Mouse (Mus musculus): ENCODE measurements around the gene Asna1. TPM values are rescaled to one million over a fixed set of nuclear protein-coding genes. Genes with fewer than 3 reads are reported as not detected.
A peak's percentile ranks its signal among the peaks of the same experiment; 100 is the strongest.

Asna1 gene
- total and polyA plus RNA-seq, 3 experiments, result 109 to 127 (median 119) TPM

DNA sequence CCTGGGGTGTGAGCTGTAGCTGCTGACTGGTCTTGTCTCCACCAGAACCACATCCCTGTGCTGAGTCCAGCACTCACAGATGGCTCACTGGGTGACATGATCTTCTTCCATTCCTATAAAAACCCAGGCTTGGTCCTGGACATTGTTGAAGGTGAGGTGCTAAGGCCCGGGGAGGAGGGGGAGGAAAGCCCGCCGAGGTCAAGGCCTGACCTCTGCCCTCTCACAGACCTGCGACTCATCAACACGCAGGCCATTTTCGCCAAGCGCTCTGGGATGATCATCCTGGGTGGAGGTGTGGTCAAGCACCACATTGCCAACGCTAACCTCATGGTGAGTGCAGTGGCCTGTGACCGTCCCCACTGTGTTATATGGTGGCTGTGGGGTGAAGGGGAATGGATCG is 49.1 kb upstream of the Asna1 start:
- Histone ChIP-seq H3K4me3 (replicated peaks in 1 of 3; ENCODE audit: low read depth in 2 of 3, low read length in 2 of 3, poor library complexity in 1 of 3) (no peak overlapping the region), H3K4me1 (ENCODE audit: control insufficient read depth in 1 of 2, insufficient read depth in 2 of 2) (peaks cover 6 to 27% of the 10 kb centered on the region in 2 experiments), H3K79me2 (replicated peaks; ENCODE audit: control insufficient read depth, extremely low read depth, insufficient read depth, poor library complexity, severe bottlenecking) (peaks cover 17% of the 10 kb centered on the region), H3K9ac (ENCODE audit: insufficient read depth, low read depth) (no peak overlapping the region), H3K4me2 (ENCODE audit: insufficient read depth, low read depth, poor library complexity, severe bottlenecking) (no peak overlapping the region), H3K27ac (ENCODE audit: insufficient read depth, low read depth) (no peak overlapping the region), H3K9me3 (replicated peaks; ENCODE audit: low read length) (no peaks in the 10 kb centered on the region), H3K27me3 (replicated peaks) (no peaks in the 10 kb centered on the region), H3K36me3 (replicated peaks in 1 of 2; ENCODE audit: control insufficient read depth in 1 of 2, insufficient read depth in 1 of 2, low read length in 1 of 2) (peaks cover 47 to 60% of the 10 kb centered on the region in 2 experiments)
- no peak for TF ChIP-seq ZKSCAN1 (IDR thresholded peaks at IDR 0.05; ENCODE audit: borderline replicate concordance, low read depth, low read length)
- no peak for TF ChIP-seq JUND (conservative IDR thresholded peaks at IDR 0.05; ENCODE audit: low read depth, low read length)
- TF ChIP-seq GABPA (IDR thresholded peaks at IDR 0.05; ENCODE audit: insufficient replicate concordance, low read depth, low read length), result no peak
- no peak for TF ChIP-seq ZNF384 (IDR thresholded peaks at IDR 0.05; ENCODE audit: low read depth, low read length)
- no peak for TF ChIP-seq NRF1 (IDR thresholded peaks at IDR 0.05; ENCODE audit: low read depth, low read length)
- TF ChIP-seq POLR2A (IDR thresholded peaks at IDR 0.05; ENCODE audit: low read depth, low read length), result no peak; the same call in 1 of the 2 replicates
- TF ChIP-seq NELFE (IDR thresholded peaks at IDR 0.05; ENCODE audit: low read depth, low read length), result no peak
- TF ChIP-seq EP300 (IDR thresholded peaks at IDR 0.05; ENCODE audit: low read length), result no peak
- TF ChIP-seq MAX (IDR thresholded peaks at IDR 0.05; ENCODE audit: low read length), result no peak
- TF ChIP-seq MXI1 (IDR thresholded peaks at IDR 0.05; ENCODE audit: low read depth, low read length), result no peak
- no peak for TF ChIP-seq CHD1 (IDR thresholded peaks at IDR 0.05; ENCODE audit: low read depth, low read length)
- no peak for DNase-seq (ENCODE audit: extremely low read depth)
- in situ Hi-C loops (cut with MboI; ENCODE audit: low pct_ligation_motif_present, low pct_unique_long_range_greater_than_20kb, low sequenced_read_pairs), result loop anchor here (5.0 kb wide), 1 partner anchor 98 kb away; no protein-coding TSS in a partner anchor
- dilution Hi-C loops (cut with MboI; ENCODE audit: extremely low pct_ligation_motif_present, extremely low pct_unique_long_range_greater_than_20kb, low sequenced_read_pairs), result no loop called here

DNA sequence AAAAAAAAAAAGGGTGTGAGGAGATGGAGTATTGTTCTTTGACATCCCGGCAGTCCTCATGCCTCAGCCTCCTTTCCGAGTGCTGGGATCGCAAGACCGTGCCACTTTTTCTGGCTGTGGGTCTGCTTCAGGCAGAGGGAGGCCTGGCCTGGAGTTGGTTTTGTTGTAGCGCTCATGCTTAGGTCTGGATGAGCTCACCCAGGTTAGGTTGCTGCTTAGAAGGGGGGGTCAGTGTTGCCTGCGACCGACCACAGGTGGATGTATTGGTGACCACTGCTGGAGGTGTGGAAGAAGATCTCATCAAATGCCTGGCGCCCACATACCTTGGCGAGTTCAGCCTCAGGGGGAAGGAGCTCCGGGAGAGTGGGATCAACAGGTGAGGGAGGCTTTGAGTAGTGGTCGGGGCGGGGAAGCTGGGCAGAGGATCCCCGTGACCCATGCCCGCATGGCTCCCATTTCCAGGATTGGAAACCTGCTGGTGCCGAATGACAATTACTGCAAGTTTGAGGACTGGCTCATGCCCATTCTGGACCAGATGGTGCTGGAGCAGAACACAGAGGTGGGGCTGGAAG is 48.0 kb upstream of the Asna1 start:
- H3K36me3 ChIP-seq (replicated peaks in 1 of 2; ENCODE audit: control insufficient read depth in 1 of 2, insufficient read depth in 1 of 2, low read length in 1 of 2), result peaks cover 44 to 59% of the 10 kb centered on the region in 2 experiments
- DNase-seq (ENCODE audit: extremely low read depth), result no peak
- dilution Hi-C loops (cut with MboI; ENCODE audit: extremely low pct_ligation_motif_present, extremely low pct_unique_long_range_greater_than_20kb, low sequenced_read_pairs), result no loop called here
- H3K9me3 ChIP-seq (replicated peaks; ENCODE audit: low read length), result no peaks in the 10 kb centered on the region
- peak overlapping the region; percentile 76; the same call in 1 of the 2 replicates for H3K4me2 ChIP-seq (ENCODE audit: insufficient read depth, low read depth, poor library complexity, severe bottlenecking)
- in situ Hi-C loops (cut with MboI; ENCODE audit: low pct_ligation_motif_present, low pct_unique_long_range_greater_than_20kb, low sequenced_read_pairs), result loop anchor here (5.0 kb wide), 1 partner anchor 99 kb away; no protein-coding TSS in a partner anchor
- H3K4me3 ChIP-seq (replicated peaks in 1 of 3; ENCODE audit: low read depth in 2 of 3, low read length in 2 of 3, poor library complexity in 1 of 3), result peak overlapping the region in 2 of 3 experiments; percentile 41 to 92
- no peak overlapping the region for H3K27ac ChIP-seq (ENCODE audit: insufficient read depth, low read depth)
- no peak for TF ChIP-seq MEF2A (IDR thresholded peaks at IDR 0.05; ENCODE audit: borderline replicate concordance, low read depth, low read length)
- TF ChIP-seq MYC (IDR thresholded peaks at IDR 0.05; ENCODE audit: low read depth, low read length), result no peak
- no peak for TF ChIP-seq ZC3H11A (IDR thresholded peaks at IDR 0.05; ENCODE audit: low read depth, low read length)
- TF ChIP-seq TCF12 (IDR thresholded peaks at IDR 0.05; ENCODE audit: low read depth, low read length), result no peak
- peaks cover 17% of the 10 kb centered on the region for H3K79me2 ChIP-seq (replicated peaks; ENCODE audit: control insufficient read depth, extremely low read depth, insufficient read depth, poor library complexity, severe bottlenecking)
- H3K4me1 ChIP-seq (ENCODE audit: control insufficient read depth in 1 of 2, insufficient read depth in 2 of 2), result peaks cover 6 to 27% of the 10 kb centered on the region in 2 experiments
- peak overlapping the region; percentile 99; the same call in 1 of the 2 replicates for H3K9ac ChIP-seq (ENCODE audit: insufficient read depth, low read depth)
- no peaks in the 10 kb centered on the region for H3K27me3 ChIP-seq (replicated peaks)
